Mouse (Mus musculus) monocyte, adult 2 months (primary cell): ENCODE results near the gene Adam17.
A peak's percentile ranks its signal among the peaks of the same experiment; 100 is the strongest.
"Not testable (repeated sequence)": the region's sequence is repeated elsewhere in the genome, so short reads cannot be mapped to it uniquely, and the experiment has no call there.

Source experiments
- DNase-seq, 2 experiments: peaks; one replicate each; pipeline ENCODE4 v3.0.0; 2022; ENCODE audit warnings: low spot score in 2 of 2, low read depth in 1 of 2

Adam17 gene

GRCm38 (mm10) chr12:21373100-21373819, at the start of gene Adam17:
Gene Adam17 (minus strand): TSS chr12:21373632.
- DNase-seq, result peak; percentile 92 to 93

- no peak for DNase-seq
Measured at GRCm38 (mm10) chr12:21418621-21419131, 45.2 kb upstream of the Adam17 start.

GRCm38 (mm10) chr12:21418083-21418482, 44.7 kb upstream of the Adam17 start:
- DNase-seq, result no peak

GRCm38 (mm10) chr12:21417100-21418070, 44.0 kb upstream of the Adam17 start, which contains the start of gene Ywhaq:
Gene Ywhaq (minus strand): TSS chr12:21417637.
- peak; percentile 70 to 80 for DNase-seq

GRCm38 (mm10) chr12:21416506-21416905, 43.1 kb upstream of the Adam17 start:
- no peak for DNase-seq

GRCm38 (mm10) chr12:21410620-21411019, 37.2 kb upstream of the Adam17 start:
- DNase-seq, result no peak

- DNase-seq, result no peak
Measured at GRCm38 (mm10) chr12:21409651-21410050, 36.2 kb upstream of the Adam17 start.

GRCm38 (mm10) chr12:21408789-21409367, 35.4 kb upstream of the Adam17 start:
- no peak for DNase-seq

GRCm38 (mm10) chr12:21402771-21403170, 29.3 kb upstream of the Adam17 start:
- DNase-seq, result no peak

GRCm38 (mm10) chr12:21386201-21386600, 12.8 kb upstream of the Adam17 start:
- no peak for DNase-seq

- not testable (repeated sequence) for DNase-seq
Measured at GRCm38 (mm10) chr12:21378765-21379346, 5.4 kb upstream of the Adam17 start.

GRCm38 (mm10) chr12:21375376-21376157, 2.1 kb upstream of the Adam17 start:
- no peak for DNase-seq

- no peak for DNase-seq
Measured at GRCm38 (mm10) chr12:21373820-21374475, 516 bp upstream of the Adam17 start.

GRCm38 (mm10) chr12:21370035-21370611, 3.3 kb downstream of the Adam17 start:
- peak in 1 of 2 experiments; percentile 3 for DNase-seq

- DNase-seq, result no peak
Measured at GRCm38 (mm10) chr12:21369087-21369410, 4.4 kb downstream of the Adam17 start.

- DNase-seq, result peak in 1 of 2 experiments; percentile 16
Measured at GRCm38 (mm10) chr12:21368376-21369086, 4.9 kb downstream of the Adam17 start.

- no peak for DNase-seq
Measured at GRCm38 (mm10) chr12:21364624-21365435, 8.6 kb downstream of the Adam17 start.

- no peak for DNase-seq
Measured at GRCm38 (mm10) chr12:21363195-21363594, 10.2 kb downstream of the Adam17 start.
